In genomic region chr7:130547635-130548175, GRCm38 (mm10) we compare ENCODE assay signal across 8 mouse cellular contexts. TPM values are rescaled to one million over a fixed set of nuclear protein-coding genes. Genes with fewer than 3 reads are reported as not detected.
DNase-seq lines count a peak whose midpoint lies in the region; ATAC-seq and TF ChIP-seq lines count a peak whose summit lies in the region.

No protein-coding gene starts in this region.

- no peak for DNase-seq in heart, postnatal 10 days
- no peak for DNase-seq in embryonic facial prominence, embryonic 10.5 days (ENCODE audit: low spot score)
- no peak for DNase-seq in hindbrain, postnatal 0 days (ENCODE audit: low spot score)
- DNase-seq in midbrain, embryonic 14.5 days: no peak
- no peak for DNase-seq in ovary, postnatal 14 days (ENCODE audit: low spot score)
- DNase-seq in left cerebral cortex, postnatal 36 days (ENCODE audit: low spot score in 2 of 2): no peak
- no peak for DNase-seq in embryo, embryonic 11 days

- no peak for ATAC-seq in heart, embryonic 16.5 days (replicated peaks; ENCODE audit: extremely low read depth, insufficient read depth, low FRiP score)
- ATAC-seq in hindbrain, postnatal 0 days: peak; percentile 27; the same call in 1 of the 2 replicates
- ATAC-seq in midbrain, embryonic 14.5 days (ENCODE audit: low FRiP score, low TSS enrichment): no peak

- WGBS in heart, embryonic 16.5 days: 71% methylated on average over 12 of the region's 12 CpGs
- 86% methylated on average over 12 of the region's 12 CpGs for WGBS in embryonic facial prominence, embryonic 10.5 days
- 88% methylated on average over 12 of the region's 12 CpGs for WGBS in hindbrain, postnatal 0 days
- WGBS in midbrain, embryonic 14.5 days: 87% methylated on average over 12 of the region's 12 CpGs

- H3K4me3 ChIP-seq in heart, embryonic 16.5 days (ENCODE audit: low read length): peak overlapping the region; percentile 97
- H3K4me3 ChIP-seq in embryonic facial prominence, embryonic 10.5 days: peak overlapping the region; percentile 91
- H3K4me3 ChIP-seq in hindbrain, postnatal 0 days (ENCODE audit: low read length): no peak overlapping the region; the same call in 1 of the 2 replicates
- H3K4me3 ChIP-seq in midbrain, embryonic 14.5 days (replicated peaks; ENCODE audit: low read depth, low read length): no peak overlapping the region; the same call in 1 of the 2 replicates

- peaks cover 16% of the 10 kb centered on the region for H3K4me1 ChIP-seq in heart, embryonic 16.5 days (ENCODE audit: control insufficient read depth, insufficient read depth, low read length)
- H3K4me1 ChIP-seq in embryonic facial prominence, embryonic 10.5 days: peaks cover 15% of the 10 kb centered on the region
- H3K4me1 ChIP-seq in hindbrain, postnatal 0 days (ENCODE audit: insufficient read depth, low read length): peaks cover 10% of the 10 kb centered on the region; the same call in 1 of the 2 replicates
- peaks cover 8% of the 10 kb centered on the region for H3K4me1 ChIP-seq in midbrain, embryonic 14.5 days (ENCODE audit: control insufficient read depth, insufficient read depth, low read length)

- 0 out of 2 replicates have a peak overlapping the region, but pooled peaks have one; percentile 100 for H3K27ac ChIP-seq in heart, embryonic 16.5 days (ENCODE audit: low read length)
- H3K27ac ChIP-seq in embryonic facial prominence, embryonic 10.5 days (replicated peaks): peak overlapping the region; percentile 99; the same call in 1 of the 2 replicates
- H3K27ac ChIP-seq in hindbrain, postnatal 0 days: peak overlapping the region; percentile 99
- H3K27ac ChIP-seq in midbrain, embryonic 14.5 days (replicated peaks; ENCODE audit: low read depth, low read length): no peak overlapping the region

- intact Hi-C loops in heart, postnatal 10 days (cut with DNase I): loop anchor here (2.0 kb wide), 1 partner anchor 27 kb away; the partner anchor contains the start of gene Ate1
- intact Hi-C loops in left cerebral cortex, postnatal 36 days (cut with DNase I): loop anchor here (5.0 kb wide), 2 partner anchors 55 to 135 kb away; no protein-coding TSS in a partner anchor

- TF ChIP-seq CTCF in hindbrain, postnatal 0 days (IDR thresholded peaks at IDR 0.05; ENCODE audit: low read depth): no peak

- H3K36me3 ChIP-seq in heart, embryonic 16.5 days (ENCODE audit: control insufficient read depth, insufficient read depth): peaks cover 11% of the 10 kb centered on the region
- H3K36me3 ChIP-seq in embryonic facial prominence, embryonic 10.5 days (replicated peaks): peaks cover 30% of the 10 kb centered on the region
- peaks cover 12% of the 10 kb centered on the region; the same call in 1 of the 2 replicates for H3K36me3 ChIP-seq in hindbrain, postnatal 0 days (ENCODE audit: insufficient read depth, low read length)
- peaks cover 15% of the 10 kb centered on the region; the same call in 1 of the 2 replicates for H3K36me3 ChIP-seq in midbrain, embryonic 14.5 days (ENCODE audit: control insufficient read depth, insufficient read depth, low read length)

- peak overlapping the region; percentile 99; the same call in 1 of the 2 replicates for H3K9ac ChIP-seq in heart, embryonic 16.5 days (ENCODE audit: low read length)
- no peak overlapping the region for H3K9ac ChIP-seq in hindbrain, postnatal 0 days (replicated peaks; ENCODE audit: low read length)
- H3K9ac ChIP-seq in midbrain, embryonic 14.5 days (replicated peaks; ENCODE audit: low read length): no peak overlapping the region

- H3K9me3 ChIP-seq in heart, embryonic 16.5 days (replicated peaks; ENCODE audit: control insufficient read depth, low read length): no peaks in the 10 kb centered on the region
- no peaks in the 10 kb centered on the region for H3K9me3 ChIP-seq in embryonic facial prominence, embryonic 10.5 days
- H3K9me3 ChIP-seq in hindbrain, postnatal 0 days (ENCODE audit: low read length): no peaks in the 10 kb centered on the region
- H3K9me3 ChIP-seq in midbrain, embryonic 14.5 days (ENCODE audit: control insufficient read depth, low read length): no peaks in the 10 kb centered on the region

- H3K4me2 ChIP-seq in heart, embryonic 16.5 days (ENCODE audit: low read depth, low read length): peak overlapping the region; percentile 40
- peak overlapping the region; percentile 87; the same call in 1 of the 2 replicates for H3K4me2 ChIP-seq in hindbrain, postnatal 0 days (ENCODE audit: low read depth, low read length)
- H3K4me2 ChIP-seq in midbrain, embryonic 14.5 days (ENCODE audit: low read length): peak overlapping the region; percentile 78; the same call in 1 of the 2 replicates

- H3K27me3 ChIP-seq in heart, embryonic 16.5 days (ENCODE audit: control insufficient read depth, insufficient read depth, low read length): no peaks in the 10 kb centered on the region
- no peaks in the 10 kb centered on the region for H3K27me3 ChIP-seq in embryonic facial prominence, embryonic 10.5 days (replicated peaks; ENCODE audit: low read depth, poor library complexity, severe bottlenecking)
- no peaks in the 10 kb centered on the region for H3K27me3 ChIP-seq in hindbrain, postnatal 0 days (ENCODE audit: insufficient read depth, low read length)
- no peaks in the 10 kb centered on the region for H3K27me3 ChIP-seq in midbrain, embryonic 14.5 days (ENCODE audit: control insufficient read depth, insufficient read depth, low read length)

RNA-seq across cellular contexts. Expression of gene Nsmce4a, which starts 25.2 kb away (rescaled TPM):
- polyA plus RNA-seq in heart, embryonic 16.5 days (2015; fragmentation: Nextera tagmentation; extraction: Ambion mirVana): 123 and 132 TPM in 2 replicates
- total RNA-seq in heart, postnatal 10 days (2021): 10 to 100 TPM; 55.1 to 56.4 TPM
- polyA plus RNA-seq in embryonic facial prominence, embryonic 10.5 days (2016; fragmentation: Nextera tagmentation; extraction: Ambion mirVana): 196 and 197 TPM in 2 replicates
- 32.2 and 42.0 TPM in 2 replicates for total RNA-seq in hindbrain, postnatal 0 days (2014; rRNA removed)
- polyA plus RNA-seq in hindbrain, postnatal 0 days (2015; fragmentation: Nextera tagmentation; extraction: Ambion mirVana): 82.3 and 91.3 TPM in 2 replicates
- 99.1 and 114 TPM in 2 replicates for polyA plus RNA-seq in midbrain, embryonic 14.5 days (2014; fragmentation: Nextera tagmentation; extraction: Ambion mirVana)
- total RNA-seq in left cerebral cortex, postnatal 36 days (2021): 10 to 100 TPM; 36.0 to 38.0 TPM

RNA-seq across cellular contexts. Expression of gene Ate1, which starts 27.5 kb away (rescaled TPM):
- polyA plus RNA-seq in heart, embryonic 16.5 days (2015; fragmentation: Nextera tagmentation; extraction: Ambion mirVana): 49.3 and 50.8 TPM in 2 replicates
- total RNA-seq in heart, postnatal 10 days (2021): 10 to 100 TPM; 37.8 to 40.1 TPM
- polyA plus RNA-seq in embryonic facial prominence, embryonic 10.5 days (2016; fragmentation: Nextera tagmentation; extraction: Ambion mirVana): 48.0 and 56.9 TPM in 2 replicates
- 47.2 and 48.0 TPM in 2 replicates for total RNA-seq in hindbrain, postnatal 0 days (2014; rRNA removed)
- polyA plus RNA-seq in hindbrain, postnatal 0 days (2015; fragmentation: Nextera tagmentation; extraction: Ambion mirVana): 116 and 119 TPM in 2 replicates
- polyA plus RNA-seq in midbrain, embryonic 14.5 days (2014; fragmentation: Nextera tagmentation; extraction: Ambion mirVana): 113 and 122 TPM in 2 replicates
- 10 to 100 TPM; 57.7 to 65.1 TPM for total RNA-seq in left cerebral cortex, postnatal 36 days (2021)

RNA-seq across cellular contexts. Expression of gene Tacc2, which starts 29.5 kb away (rescaled TPM):
- polyA plus RNA-seq in heart, embryonic 16.5 days (2015; fragmentation: Nextera tagmentation; extraction: Ambion mirVana): 45.0 and 47.0 TPM in 2 replicates
- total RNA-seq in heart, postnatal 10 days (2021): 100 to 1,000 TPM; 208 to 286 TPM
- 44.0 and 49.6 TPM in 2 replicates for polyA plus RNA-seq in embryonic facial prominence, embryonic 10.5 days (2016; fragmentation: Nextera tagmentation; extraction: Ambion mirVana)
- total RNA-seq in hindbrain, postnatal 0 days (2014; rRNA removed): 37.9 and 38.4 TPM in 2 replicates
- polyA plus RNA-seq in hindbrain, postnatal 0 days (2015; fragmentation: Nextera tagmentation; extraction: Ambion mirVana): 46.0 and 51.8 TPM in 2 replicates
- polyA plus RNA-seq in midbrain, embryonic 14.5 days (2014; fragmentation: Nextera tagmentation; extraction: Ambion mirVana): 50.8 and 72.4 TPM in 2 replicates
- 10 to 100 TPM; 63.0 to 69.5 TPM for total RNA-seq in left cerebral cortex, postnatal 36 days (2021)

Comparison
In these comparisons a context has a peak if more than half of its experiments do, and no peak if none do; other contexts are left out.
1. H3K4me3 ChIP-seq: peak in heart, embryonic 16.5 days (single experiment) and embryonic facial prominence, embryonic 10.5 days (single experiment); none in hindbrain, postnatal 0 days (single experiment) and midbrain, embryonic 14.5 days (single experiment).
2. Peak in every context shown above with its lines, with median percentiles within 50 percentile points of each other: H3K4me2 ChIP-seq.